Mouse (Mus musculus) lung, adult 2 months (tissue): Measurements from ENCODE around the gene Adamts17. TPM values are rescaled to one million over a fixed set of nuclear protein-coding genes. Genes with fewer than 3 reads are reported as not detected.

ENCODE experiments used
- DNase-seq: peaks from one replicate; pipeline ENCODE4 v3.0.0; 2022
- H3K4me1 ChIP-seq: fragments of 200-500 bp; 2 replicates; pipeline ENCODE4 v1.6.1; 2011; ENCODE audit warnings: low read length; ENCODE audit not compliant: control insufficient read depth, insufficient read depth
- H3K4me3 ChIP-seq: fragments of 200-500 bp; replicated peaks from 2 replicates; pipeline ENCODE3; 2011; ENCODE audit warnings: low read depth, mild to moderate bottlenecking, control low read depth, low read length; ENCODE audit errors: extremely low read depth
- CTCF ChIP-seq: fragments of 200-500 bp; IDR thresholded peaks from 2 replicates; pipeline ENCODE4 v1.5.1; 2011; ENCODE audit warnings: mild to moderate bottlenecking, low read length, control low read depth; ENCODE audit not compliant: insufficient read depth
- POLR2A ChIP-seq: fragments of 200-500 bp; IDR thresholded peaks from 2 replicates; pipeline ENCODE4 v1.6.1; 2011; ENCODE audit warnings: low read depth, mild to moderate bottlenecking, control low read depth, low read length, borderline replicate concordance; ENCODE audit errors: extremely low read depth
- WGBS: fragments of 180-500 bp; shearing (Covaris S2); methylation state at CpG from one replicate; pipeline ENCODE4 v1.1.7; 2018; 5-methylcytosine and 5-hydroxymethylcytosine counted together
- polyA plus RNA-seq: library from polyadenylated mRNA; depleted of rRNA; stranded (reverse); fragments of >200 nt; gene quantifications from 2 replicates; pipeline ENCODE4 v1.2.3, GENCODE M21; 2012

The Adamts17 gene
- polyA plus RNA-seq, 1 experiment = 7.2 TPM

DNA sequence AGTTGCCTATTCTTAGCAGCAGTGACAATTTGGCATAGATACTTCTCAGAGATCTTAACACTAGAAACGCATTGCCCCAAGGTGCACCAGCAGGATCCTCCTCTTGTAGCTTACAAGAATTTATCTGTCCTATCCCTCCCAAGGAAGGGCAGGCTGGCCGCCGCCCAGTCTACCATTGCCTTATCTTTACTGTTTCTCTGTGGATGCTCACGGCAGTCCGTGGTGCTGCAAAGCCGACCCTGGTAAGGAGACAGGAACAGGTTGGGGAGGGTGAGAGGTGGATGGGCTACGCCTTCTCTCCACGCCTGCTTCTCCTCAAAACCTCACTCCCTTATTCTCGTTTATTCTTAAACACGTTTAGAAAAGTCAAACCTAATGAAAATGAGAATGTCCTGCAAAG lies 195.7 kb downstream of the Adamts17 start:
- TF ChIP-seq CTCF (no peak), POLR2A (no peak)
- H3K4me1 ChIP-seq = no peaks in the 10 kb centered on the region
- no peak for DNase-seq
- 81% methylated on average over 10 of the region's 10 CpGs for WGBS
- no peak overlapping the region for H3K4me3 ChIP-seq

DNA sequence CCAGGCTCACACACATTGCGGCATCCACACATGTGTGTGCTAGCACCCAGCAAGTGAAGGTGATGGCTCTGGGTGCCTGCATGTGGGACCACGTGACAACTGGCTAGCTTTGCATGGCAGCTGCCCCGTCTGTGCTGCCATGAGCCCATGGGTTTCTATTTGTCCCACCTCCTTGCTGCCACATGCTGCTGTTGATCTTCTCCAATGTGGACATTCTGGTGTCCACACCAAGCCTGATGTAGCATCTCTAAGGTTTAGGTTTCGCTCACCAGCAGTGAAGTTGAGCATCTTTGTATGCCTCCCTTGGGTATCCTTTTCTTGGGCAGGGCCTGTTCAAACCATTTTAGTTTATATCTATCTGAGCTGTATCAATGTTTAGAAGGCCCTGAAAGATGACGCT lies 196.1 kb downstream of the Adamts17 start:
- TF ChIP-seq POLR2A = no peak
- TF ChIP-seq CTCF = no peak
- DNase-seq = no peak
- WGBS = 94% methylated on average over 5 of the region's 5 CpGs
- no peak overlapping the region for H3K4me3 ChIP-seq
- H3K4me1 ChIP-seq = no peaks in the 10 kb centered on the region

DNA sequence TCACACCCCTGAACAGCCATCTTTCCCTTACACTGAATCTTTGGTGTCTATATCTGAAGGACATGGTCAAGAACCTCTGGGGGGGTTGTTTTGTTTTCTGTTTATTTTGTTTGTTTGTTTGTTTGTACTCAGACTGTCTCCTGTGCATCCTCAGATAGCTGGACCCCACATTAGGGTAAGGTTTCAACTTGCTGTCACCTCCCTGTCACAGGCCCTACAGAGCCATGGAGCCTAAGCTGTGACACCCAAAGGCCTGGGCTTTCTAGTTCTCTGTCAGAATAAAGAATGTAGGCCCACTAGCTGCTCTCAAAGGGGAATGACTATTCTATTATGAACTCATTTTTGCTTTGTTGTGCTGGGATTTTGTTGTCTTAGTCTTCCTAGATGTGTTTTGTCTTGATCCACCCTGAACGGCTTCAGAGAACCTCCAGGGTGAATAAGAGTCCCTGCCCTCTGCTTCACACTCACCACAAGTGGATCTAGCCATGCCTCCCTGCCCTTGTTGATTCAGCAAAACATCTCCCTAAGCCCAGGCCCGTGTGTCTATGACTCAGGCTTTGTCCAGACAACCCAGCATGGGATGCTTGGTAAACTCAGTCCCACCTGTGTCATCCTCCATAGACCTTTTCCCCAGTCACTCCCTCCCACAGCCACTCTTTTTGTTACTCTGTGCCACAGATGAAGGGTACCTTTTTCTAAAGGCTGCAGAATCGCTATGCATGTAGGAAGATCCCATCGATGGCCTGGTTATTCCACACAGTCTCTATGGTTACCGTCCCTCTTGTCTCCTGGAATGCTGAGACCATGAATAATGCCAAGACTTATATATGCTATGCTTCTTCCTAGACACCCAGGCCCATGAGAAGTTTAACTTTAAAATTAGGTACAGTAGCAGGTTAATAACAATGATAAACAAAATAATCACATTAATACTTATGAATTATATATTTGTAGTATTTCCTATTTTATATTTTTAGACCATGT lies 197.3 kb downstream of the Adamts17 start:
- TF ChIP-seq POLR2A (no peak), CTCF (no peak)
- Histone ChIP-seq H3K4me3 (no peak overlapping the region), H3K4me1 (no peaks in the 10 kb centered on the region)
- DNase-seq = no peak
- 80% methylated on average over 5 of the region's 5 CpGs for WGBS

DNA sequence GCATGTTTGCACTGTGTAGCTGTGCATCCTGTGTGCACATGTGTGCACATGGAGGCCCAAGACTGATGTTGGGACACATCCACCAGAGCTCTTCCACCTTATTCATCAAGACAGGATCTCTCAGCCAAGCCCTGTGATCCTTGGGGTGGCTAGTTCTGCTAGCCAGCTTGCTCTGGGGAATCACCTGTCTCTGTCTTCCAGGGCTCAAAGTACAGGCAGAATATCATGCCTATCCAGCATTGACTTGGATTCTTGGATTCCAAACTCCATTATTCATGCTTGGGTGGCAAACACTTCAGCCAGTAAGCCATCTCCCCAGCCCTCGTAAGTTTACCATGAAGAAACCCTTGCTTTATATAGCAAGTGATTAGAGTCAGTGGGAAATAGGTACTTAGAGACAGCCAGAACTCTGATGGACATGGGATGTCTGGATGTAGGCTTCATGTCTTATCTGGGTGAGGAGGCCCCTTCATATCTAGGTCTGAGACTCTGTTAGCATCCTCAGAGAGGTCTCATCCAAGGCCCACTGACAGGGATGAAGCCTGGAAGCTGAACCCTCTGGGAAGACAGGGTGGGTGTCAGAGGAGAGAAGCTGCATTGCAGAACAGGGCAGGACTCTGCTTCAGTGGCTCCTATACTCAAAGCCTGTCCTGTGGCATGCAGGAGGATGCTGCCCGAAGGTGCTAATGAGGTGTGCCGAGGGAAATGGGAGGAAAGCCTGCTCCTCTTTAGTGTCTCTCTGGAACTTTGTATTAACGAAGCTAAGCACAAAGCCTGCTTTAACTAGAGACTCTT lies 198.4 kb downstream of the Adamts17 start:
- 73% methylated on average over 4 of the region's 4 CpGs for WGBS
- no peak for TF ChIP-seq CTCF
- no peak for TF ChIP-seq POLR2A
- DNase-seq = no peak

DNA sequence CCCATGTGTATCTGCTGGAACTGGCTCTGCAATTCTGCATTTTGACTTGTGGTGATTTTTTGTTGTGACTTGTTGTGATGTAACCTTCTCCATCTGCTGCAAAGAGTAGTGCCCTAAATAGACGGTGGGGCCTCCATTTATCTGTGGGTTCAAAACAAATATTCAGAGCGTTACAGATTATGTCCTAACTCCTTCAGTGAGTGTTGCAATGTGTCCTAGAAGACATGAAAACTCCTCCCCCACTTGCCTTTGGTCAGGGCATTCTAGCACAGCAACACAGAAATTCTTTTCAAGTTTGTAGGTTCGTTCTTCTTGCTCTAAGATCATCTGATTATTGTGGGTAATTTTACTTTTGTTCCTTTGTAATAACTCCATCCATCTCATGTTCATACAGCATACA lies 199.6 kb downstream of the Adamts17 start:
- Histone ChIP-seq H3K4me1 (no peaks in the 10 kb centered on the region), H3K4me3 (no peak overlapping the region)
- TF ChIP-seq POLR2A (no peak), CTCF (no peak)
- DNase-seq = no peak
- WGBS = 46% methylated on average over 3 of the region's 3 CpGs

More for the DNA sequence above, 198.4 kb downstream of the Adamts17 start:
- Histone ChIP-seq H3K4me3 (no peak overlapping the region), H3K4me1 (no peaks in the 10 kb centered on the region)

DNA sequence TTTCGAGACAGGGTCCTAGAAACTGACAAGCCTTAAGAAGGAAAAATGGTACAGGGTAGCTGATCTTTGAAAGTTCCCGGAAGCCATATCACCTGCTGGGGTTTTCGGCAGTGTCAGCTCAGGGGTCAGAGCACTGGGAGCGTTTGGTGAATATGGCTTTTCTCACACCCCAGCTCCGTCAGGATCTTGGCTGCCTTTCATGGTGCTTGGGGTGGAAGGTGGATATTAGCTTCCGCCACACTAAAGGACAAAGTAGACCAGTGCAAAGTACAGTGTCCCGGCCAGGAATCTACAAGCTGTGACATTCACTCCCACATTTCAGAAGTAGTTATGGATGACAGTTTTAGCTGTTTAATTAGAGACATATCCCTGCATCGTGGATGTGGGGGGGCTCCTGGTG lies 200.3 kb downstream of the Adamts17 start:
- no peak for DNase-seq

DNA sequence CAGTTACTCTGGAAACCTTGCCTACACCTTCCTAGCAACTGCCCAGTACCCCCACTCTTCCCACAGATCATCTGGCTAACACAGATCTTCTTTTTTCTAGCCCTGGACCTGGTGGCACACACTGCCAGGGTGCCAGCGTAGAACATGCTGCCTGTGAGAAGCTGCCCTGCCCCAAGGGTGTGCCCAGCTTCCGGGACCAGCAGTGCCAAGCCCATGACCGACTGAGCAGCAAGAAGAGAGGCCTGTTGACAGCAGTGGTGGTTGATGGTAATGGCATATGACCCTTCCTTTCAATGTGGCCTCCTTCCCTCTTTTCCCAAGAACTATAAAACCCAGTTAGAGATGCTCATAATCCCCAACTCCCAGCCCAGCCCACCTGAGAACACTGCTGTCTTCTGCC lies 202.2 kb downstream of the Adamts17 start:
- Histone ChIP-seq H3K4me3 (no peak overlapping the region), H3K4me1 (no peaks in the 10 kb centered on the region)
- no peak for DNase-seq
- 72% methylated on average over 3 of the region's 3 CpGs for WGBS
- TF ChIP-seq POLR2A (no peak), CTCF (no peak)

More for the DNA sequence above, 200.3 kb downstream of the Adamts17 start:
- Histone ChIP-seq H3K4me3 (no peak overlapping the region), H3K4me1 (no peaks in the 10 kb centered on the region)
- no peak for TF ChIP-seq POLR2A
- no peak for TF ChIP-seq CTCF
- 60% methylated on average over 8 of the region's 8 CpGs for WGBS

DNA sequence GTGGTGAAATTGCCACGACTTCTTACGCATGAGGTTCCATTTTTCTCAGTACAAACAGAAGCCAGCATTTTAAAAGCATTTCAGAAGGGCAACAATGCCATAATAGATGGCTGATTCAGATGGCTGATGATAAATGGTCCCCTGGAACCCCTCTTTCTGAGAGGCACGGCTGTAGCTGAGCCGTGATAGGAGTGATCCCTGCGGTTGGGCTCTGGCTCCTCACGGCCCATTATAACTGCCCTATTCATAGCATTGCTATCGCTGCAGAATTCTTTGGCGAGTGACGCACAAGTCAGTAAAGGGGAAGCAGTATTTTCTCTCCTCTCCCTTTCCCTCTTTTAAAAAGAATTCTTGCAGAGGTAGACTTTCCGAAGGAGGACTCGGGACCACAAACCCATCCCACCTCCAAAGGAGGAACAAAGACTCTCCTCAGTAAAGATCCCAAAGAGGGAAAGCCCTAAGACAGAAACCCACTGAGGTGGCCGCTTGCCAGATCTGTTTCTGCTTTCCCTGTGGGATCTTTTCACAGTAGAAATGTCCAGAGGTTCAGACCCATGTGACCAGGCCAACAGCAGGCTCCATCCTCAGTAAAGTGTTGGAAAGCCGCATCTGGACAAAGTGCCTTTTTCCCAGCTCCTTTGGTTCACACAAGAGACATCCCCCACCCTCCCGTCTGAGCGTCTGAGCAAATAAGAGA lies 204.7 kb downstream of the Adamts17 start:
- 70% methylated on average over 15 of the region's 15 CpGs for WGBS
- TF ChIP-seq POLR2A (no peak), CTCF (no peak)
- DNase-seq = no peak
- H3K4me3 ChIP-seq = no peak overlapping the region
- no peaks in the 10 kb centered on the region for H3K4me1 ChIP-seq

DNA sequence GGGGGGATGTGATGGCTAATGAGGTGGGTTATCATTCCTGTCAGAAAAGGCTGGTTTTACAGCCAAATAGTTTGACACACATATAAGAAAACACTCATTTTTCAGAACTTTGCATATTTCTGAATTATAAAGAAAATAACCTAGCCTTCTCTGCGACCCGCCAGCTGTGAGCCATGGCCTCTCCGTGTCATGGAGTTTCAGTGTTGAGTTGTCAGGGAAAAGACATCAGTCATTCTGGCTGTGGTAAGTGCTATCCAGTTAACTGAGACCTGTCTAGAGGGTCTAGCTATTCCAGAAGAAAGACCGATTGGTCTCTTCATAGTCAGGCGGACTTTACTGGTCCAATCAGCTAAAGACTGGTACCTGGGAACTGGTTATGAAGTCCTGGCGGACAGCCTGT lies 205.7 kb downstream of the Adamts17 start:
- H3K4me1 ChIP-seq = no peaks in the 10 kb centered on the region
- WGBS = 88% methylated on average over 6 of the region's 6 CpGs

More for the DNA sequence above, 205.7 kb downstream of the Adamts17 start:
- TF ChIP-seq CTCF (no peak), POLR2A (no peak)
- H3K4me3 ChIP-seq = no peak overlapping the region
- no peak for DNase-seq
